Mouse (Mus musculus) olfactory bulb, adult 2 months (tissue): Measurements from ENCODE around the gene Gsdme.

Experiments
- CTCF ChIP-seq: fragments of 200-500 bp; IDR thresholded peaks from 2 replicates; pipeline ENCODE4 v1.5.1; 2012; ENCODE audit warnings: low read depth, mild to moderate bottlenecking, low read length, moderate library complexity; ENCODE audit not compliant: insufficient read depth
- POLR2A ChIP-seq: fragments of 200-500 bp; IDR thresholded peaks from 2 replicates; pipeline ENCODE4 v1.6.1; 2012; ENCODE audit warnings: mild to moderate bottlenecking, low read depth, low read length, moderate library complexity; ENCODE audit not compliant: insufficient read depth

DNA sequence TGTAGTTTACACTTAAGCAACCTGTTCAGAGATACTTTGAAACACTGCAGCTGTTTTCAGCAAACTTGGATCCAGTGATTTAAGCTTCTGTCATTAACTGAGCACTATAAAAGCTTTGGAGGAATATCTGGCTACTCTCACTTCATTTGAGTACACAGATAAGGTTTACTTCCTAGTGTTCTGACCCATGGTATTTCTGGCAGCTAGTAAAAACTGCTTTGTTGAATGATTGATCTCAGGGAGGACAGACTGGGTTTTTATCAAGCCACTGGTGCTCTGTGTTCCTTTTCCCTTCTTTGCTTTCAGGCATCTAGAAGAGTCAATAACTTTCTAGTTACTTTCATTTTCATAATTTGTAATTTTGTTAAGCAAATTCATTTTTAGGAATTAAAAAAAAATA is 74.3 kb downstream of the Gsdme start:
- TF ChIP-seq CTCF (no peak), POLR2A (no peak)
